Mouse (Mus musculus) erythroblast, embryonic 14.5 days (primary cell): ENCODE results near the gene Fancc.

ENCODE experiments used
- GATA1 ChIP-seq: IDR thresholded peaks from 2 replicates; pipeline ENCODE4 v1.6.1; 2012; ENCODE audit warnings: low read length, inconsistent platforms, mixed read lengths
- TAL1 ChIP-seq: IDR thresholded peaks from 3 replicates; pipeline ENCODE4 v1.6.1; 2012; ENCODE audit warnings: low read length, inconsistent platforms, mixed read lengths

DNA sequence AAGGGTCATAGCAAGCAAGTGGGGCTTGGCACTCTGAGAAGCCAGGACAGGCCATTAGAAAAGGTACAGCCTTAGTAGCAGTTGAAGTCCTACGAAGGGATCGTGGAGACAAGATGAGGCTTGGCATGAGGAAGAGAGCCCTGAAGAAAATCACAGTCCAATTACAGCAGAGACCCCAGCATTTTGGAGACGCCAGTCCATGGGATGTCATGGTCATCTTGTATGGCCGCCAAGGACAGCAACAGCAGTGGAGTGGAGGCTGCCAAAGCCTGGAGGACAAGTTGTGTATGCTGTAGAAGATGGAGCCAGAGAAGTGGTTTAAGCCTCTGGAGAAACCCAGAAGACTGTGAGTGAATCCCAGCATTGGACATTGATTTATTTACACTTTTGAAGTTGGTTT, 84.4 kb downstream of the Fancc start:
- TF ChIP-seq GATA1 (no peak), TAL1 (no peak)
